Mouse (Mus musculus) myocyte (in vitro differentiated cells): ENCODE results near the gene Ptprm.

Experiments
- POLR2A ChIP-seq: IDR thresholded peaks from one replicate; pipeline ENCODE4 v1.6.1; 2011; ENCODE audit warnings: low read depth, mild to moderate bottlenecking, control low read depth, moderate library complexity; ENCODE audit not compliant: insufficient read length
- TCF3 ChIP-seq: IDR thresholded peaks from one replicate; pipeline ENCODE4 v1.6.1; 2011; ENCODE audit warnings: low read depth, control low read depth; ENCODE audit not compliant: insufficient read length

DNA sequence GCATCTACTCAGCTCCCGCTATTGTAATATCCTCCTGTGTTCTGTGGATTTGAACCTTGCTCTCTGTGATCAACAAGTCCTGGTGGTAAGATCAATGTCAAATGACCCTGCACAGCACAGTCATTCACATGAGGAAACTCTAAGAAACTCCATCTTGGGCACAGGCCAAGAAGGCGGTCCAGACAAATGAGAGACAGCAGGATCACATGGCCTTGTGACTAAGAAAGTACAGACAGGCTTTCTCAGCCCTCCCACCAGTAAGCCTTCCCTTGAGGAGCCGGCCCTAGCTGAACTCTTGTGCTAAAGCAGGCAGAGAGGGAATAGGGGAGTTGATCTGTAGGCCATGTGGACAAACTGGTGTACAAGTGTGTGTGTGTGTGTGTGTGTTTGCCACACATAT is 49.4 kb downstream of the Ptprm start:
- no peak for TF ChIP-seq POLR2A
- no peak for TF ChIP-seq TCF3
